ENCODE assay signal across 24 mouse cellular contexts in the genomic region with DNA sequence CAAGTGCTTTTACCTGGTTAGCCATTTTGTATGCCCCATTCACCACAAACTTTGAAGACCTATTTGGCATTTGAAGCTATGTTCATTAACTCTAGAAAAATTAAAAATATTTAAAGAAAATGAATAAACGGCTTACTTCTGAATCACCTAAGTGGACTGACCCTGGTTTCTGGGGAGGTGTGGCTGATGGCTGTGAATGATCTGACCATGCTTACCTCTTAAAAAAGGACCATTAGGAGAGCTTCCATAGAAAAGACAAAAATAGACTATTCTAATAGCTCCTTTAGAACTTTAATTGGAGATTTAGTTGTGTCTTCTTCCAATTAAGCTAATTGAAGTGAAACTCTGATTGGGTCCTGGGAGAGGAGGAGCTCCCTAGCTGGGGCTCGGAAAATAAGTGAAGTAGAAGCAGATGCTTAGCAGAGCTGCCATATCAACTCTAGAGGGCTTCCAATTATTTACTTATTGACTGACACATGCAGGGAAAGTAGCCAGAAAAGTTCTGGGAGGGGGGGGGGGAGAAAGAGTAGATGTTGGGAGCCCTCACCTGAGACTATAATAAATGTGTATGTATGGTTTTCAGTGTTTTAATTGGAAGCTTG.
DNase-seq lines count a peak whose midpoint lies in the region; ATAC-seq and TF ChIP-seq lines count a peak whose summit lies in the region.
"Had no signal": no experiment of that assay in that cellular context is flagged by ENCODE, and none has a peak within 500 bp of the region (broad histone marks: within the 10 kb centered on the region; RNA-seq: fewer than 3 reads in every experiment).

No protein-coding gene starts in this region.

- no peak for TF ChIP-seq CTCF in forebrain, postnatal 0 days (IDR thresholded peaks at IDR 0.05; ENCODE audit: low read depth)
- no peak for TF ChIP-seq CTCF in brain, embryonic 14.5 days (IDR thresholded peaks at IDR 0.05; ENCODE audit: borderline replicate concordance, extremely low read depth, insufficient read depth, insufficient read length)

- no peak overlapping the region for H3K27ac ChIP-seq in forebrain, embryonic 11.5 days (ENCODE audit: low read depth, low read length)
- no peak overlapping the region for H3K27ac ChIP-seq in forebrain, postnatal 0 days (ENCODE audit: low read depth, low read length)
- H3K27ac ChIP-seq in forebrain, embryonic 13.5 days = no peak overlapping the region
- no peak overlapping the region for H3K27ac ChIP-seq in forebrain, embryonic 15.5 days (replicated peaks)
- H3K27ac ChIP-seq: embryonic facial prominence, embryonic 13.5 days; embryonic facial prominence, embryonic 15.5 days had no signal

- no peak for DNase-seq in forebrain, embryonic 11.5 days (ENCODE audit: low spot score)
- DNase-seq in forebrain, postnatal 0 days = no peak
- DNase-seq in brain, embryonic 14.5 days (ENCODE audit: low read depth) = peak; percentile 39
- DNase-seq: adrenal gland, adult 8-10 months; adrenal gland, postnatal 14 days; adrenal gland, postnatal 36 days; B cell, adult 2 months; cerebellum, adult 11 months; cerebellum, adult 18-20 months; cerebellum, adult 8-10 months; cerebellum, adult 9-11 months; cerebellum, postnatal 14 days; cerebellum, postnatal 36 days; embryo, embryonic 11 days had no signal

- H3K4me2 ChIP-seq in forebrain, embryonic 11.5 days (ENCODE audit: low read depth, low read length, severe bottlenecking) = no peak overlapping the region
- no peak overlapping the region for H3K4me2 ChIP-seq in forebrain, postnatal 0 days (ENCODE audit: low read depth)
- no peak overlapping the region for H3K4me2 ChIP-seq in forebrain, embryonic 13.5 days
- no peak overlapping the region for H3K4me2 ChIP-seq in forebrain, embryonic 15.5 days (replicated peaks)
- H3K4me2 ChIP-seq: embryonic facial prominence, embryonic 13.5 days; embryonic facial prominence, embryonic 15.5 days had no signal

- H3K9ac ChIP-seq in forebrain, embryonic 11.5 days (ENCODE audit: low read length) = no peak overlapping the region
- no peak overlapping the region for H3K9ac ChIP-seq in forebrain, postnatal 0 days
- no peak overlapping the region for H3K9ac ChIP-seq in forebrain, embryonic 13.5 days
- H3K9ac ChIP-seq in forebrain, embryonic 15.5 days (replicated peaks) = no peak overlapping the region
- H3K9ac ChIP-seq: embryonic facial prominence, embryonic 13.5 days; embryonic facial prominence, embryonic 15.5 days had no signal

- peak; percentile 83 for ATAC-seq in forebrain, embryonic 11.5 days (replicated peaks; ENCODE audit: low FRiP score)
- ATAC-seq in forebrain, postnatal 0 days = no peak
- peak; percentile 59; the same call in 1 of the 2 replicates for ATAC-seq in forebrain, embryonic 13.5 days
- ATAC-seq in forebrain, embryonic 15.5 days (replicated peaks) = no peak
- ATAC-seq: activated CD4-positive, CD25-positive, alpha-beta regulatory T cell, adult 4 months; CD4-positive, CD25-positive, alpha-beta regulatory T cell, adult 4 months; Patski had no signal

- no peak overlapping the region for H3K4me3 ChIP-seq in forebrain, embryonic 11.5 days (ENCODE audit: low read depth, low read length)
- H3K4me3 ChIP-seq in forebrain, postnatal 0 days (ENCODE audit: low read depth, low read length) = no peak overlapping the region
- no peak overlapping the region for H3K4me3 ChIP-seq in forebrain, embryonic 13.5 days
- H3K4me3 ChIP-seq in forebrain, embryonic 15.5 days = no peak overlapping the region
- H3K4me3 ChIP-seq: embryonic facial prominence, embryonic 13.5 days; embryonic facial prominence, embryonic 15.5 days; erythroblast, embryonic 14.5 days had no signal

- H3K36me3 ChIP-seq in forebrain, embryonic 11.5 days (ENCODE audit: control insufficient read depth, insufficient read depth, low read length) = no peaks in the 10 kb centered on the region
- H3K36me3 ChIP-seq in forebrain, postnatal 0 days (ENCODE audit: insufficient read depth) = no peaks in the 10 kb centered on the region
- no peaks in the 10 kb centered on the region for H3K36me3 ChIP-seq in forebrain, embryonic 13.5 days (ENCODE audit: poor library complexity, severe bottlenecking)
- H3K36me3 ChIP-seq in forebrain, embryonic 15.5 days = no peaks in the 10 kb centered on the region
- H3K36me3 ChIP-seq: embryonic facial prominence, embryonic 13.5 days; embryonic facial prominence, embryonic 15.5 days; G1E had no signal

- TF ChIP-seq POLR2A in brain, embryonic 14.5 days (IDR thresholded peaks at IDR 0.05; ENCODE audit: borderline replicate concordance, extremely low read depth, insufficient read depth, insufficient read length, poor library complexity, severe bottlenecking) = no peak

- H3K4me1 ChIP-seq in forebrain, embryonic 11.5 days (replicated peaks; ENCODE audit: control insufficient read depth, insufficient read depth, low read length) = no peaks in the 10 kb centered on the region
- H3K4me1 ChIP-seq in forebrain, postnatal 0 days (ENCODE audit: insufficient read depth) = no peaks in the 10 kb centered on the region
- no peaks in the 10 kb centered on the region for H3K4me1 ChIP-seq in forebrain, embryonic 13.5 days
- H3K4me1 ChIP-seq in forebrain, embryonic 15.5 days = no peaks in the 10 kb centered on the region
- H3K4me1 ChIP-seq: embryonic facial prominence, embryonic 13.5 days; embryonic facial prominence, embryonic 15.5 days had no signal

- no peaks in the 10 kb centered on the region for H3K27me3 ChIP-seq in forebrain, embryonic 11.5 days (ENCODE audit: control insufficient read depth, insufficient read depth, low read length)
- no peaks in the 10 kb centered on the region for H3K27me3 ChIP-seq in forebrain, postnatal 0 days (ENCODE audit: insufficient read depth, low read length)
- no peaks in the 10 kb centered on the region for H3K27me3 ChIP-seq in forebrain, embryonic 13.5 days
- H3K27me3 ChIP-seq in forebrain, embryonic 15.5 days = no peaks in the 10 kb centered on the region
- H3K27me3 ChIP-seq: CH12.LX; embryonic facial prominence, embryonic 13.5 days; embryonic facial prominence, embryonic 15.5 days; Patski had no signal

- H3K9me3 ChIP-seq in forebrain, embryonic 11.5 days (ENCODE audit: control insufficient read depth, low read length) = no peaks in the 10 kb centered on the region; the same call in 1 of the 2 replicates
- no peaks in the 10 kb centered on the region for H3K9me3 ChIP-seq in forebrain, postnatal 0 days (ENCODE audit: low read length)
- H3K9me3 ChIP-seq in forebrain, embryonic 13.5 days (replicated peaks) = no peaks in the 10 kb centered on the region; the same call in 1 of the 2 replicates
- H3K9me3 ChIP-seq in forebrain, embryonic 15.5 days = no peaks in the 10 kb centered on the region
- H3K9me3 ChIP-seq: embryonic facial prominence, embryonic 13.5 days; G1E had no signal

- 78% methylated on average over 2 of the region's 2 CpGs for WGBS in forebrain, embryonic 11.5 days
- WGBS in forebrain, postnatal 0 days = 33% methylated on average over 2 of the region's 2 CpGs
- WGBS in forebrain, embryonic 13.5 days = 53% methylated on average over 2 of the region's 2 CpGs
- WGBS in forebrain, embryonic 15.5 days = 44% methylated on average over 2 of the region's 2 CpGs

Comparison
In these comparisons a context has a peak if more than half of its experiments do, and no peak if none do; other contexts are left out.
1. ATAC-seq: peak in forebrain, embryonic 11.5 days (single experiment) and forebrain, embryonic 13.5 days (single experiment); none in forebrain, postnatal 0 days (single experiment) and forebrain, embryonic 15.5 days (single experiment).